Mouse (Mus musculus): ENCODE measurements around the gene Brd9. TPM values are rescaled to one million over a fixed set of nuclear protein-coding genes. Genes with fewer than 3 reads are reported as not detected.

Gene Brd9
- 24.6 and 27.9 TPM in 2 replicates for polyA plus RNA-seq (2015; fragmentation: Nextera tagmentation; extraction: Ambion mirVana)

DNA sequence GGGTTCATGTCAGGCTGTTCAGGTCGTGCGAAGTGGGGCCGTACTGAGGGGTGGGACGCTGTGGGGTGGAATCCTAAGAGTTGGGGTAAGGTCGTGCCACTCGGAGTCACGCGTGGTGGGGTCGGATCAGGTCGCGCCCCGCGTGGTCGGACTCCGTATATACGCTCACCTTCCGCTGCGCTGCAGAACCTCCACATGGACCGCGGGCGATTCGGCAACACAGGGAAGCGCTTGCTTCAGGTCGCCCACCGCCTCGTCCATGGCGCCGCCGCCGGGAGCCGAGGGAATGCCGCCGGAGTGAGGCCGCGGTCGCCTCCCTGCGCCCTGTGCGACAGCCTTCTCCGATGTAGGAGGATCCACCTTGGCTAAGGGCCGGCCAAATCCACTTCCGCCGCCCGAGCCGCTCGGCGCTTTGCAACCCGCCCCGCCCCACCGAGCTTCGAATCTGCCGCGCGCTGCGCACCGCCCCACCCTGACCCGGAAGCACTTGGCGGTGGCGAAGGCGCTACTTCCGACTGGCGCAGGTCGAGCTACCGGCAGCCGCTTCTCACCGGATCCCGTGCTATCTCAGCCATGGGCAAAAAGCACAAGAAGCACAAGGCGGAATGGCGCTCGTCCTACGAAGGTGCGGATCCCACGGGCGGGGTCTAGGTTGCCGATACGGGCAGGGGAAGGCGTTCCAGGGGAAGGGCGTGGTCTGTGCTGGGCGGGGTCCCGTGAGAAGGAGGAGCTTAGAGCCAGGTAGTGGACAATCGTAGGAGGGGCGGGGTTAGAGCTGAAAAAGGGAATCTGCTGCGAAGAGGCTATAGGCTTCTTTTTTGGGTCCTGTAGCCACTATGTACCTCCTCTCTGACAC lies at the start of gene Brd9, which contains the start of gene Trip13:
Brd9 (plus strand) TSS at position 491 of the 856 bp plus-strand sequence.
Trip13 (minus strand) TSS at position 464 of the 856 bp plus-strand sequence.

DNA sequence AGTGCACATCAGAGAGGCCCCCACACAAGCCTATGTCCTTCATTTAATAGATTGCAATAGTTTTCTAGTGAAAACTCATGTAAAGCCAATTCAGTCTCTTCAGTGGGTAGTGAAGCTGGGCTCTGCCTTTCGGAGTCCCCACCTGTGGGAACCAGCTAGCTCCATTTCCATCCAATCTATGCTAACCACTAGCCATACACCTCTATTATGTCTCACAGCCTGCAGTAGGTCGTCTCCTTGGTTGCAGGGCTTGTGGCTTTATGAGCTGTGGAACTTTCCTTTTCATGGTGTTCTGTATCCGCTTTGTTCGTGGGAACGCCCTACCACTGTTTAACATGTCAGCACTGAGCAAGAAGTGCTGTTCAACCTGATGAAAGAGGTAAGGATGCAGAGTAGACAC lies 25.9 kb downstream of the Brd9 start, which contains the start of gene Zdhhc11:
Zdhhc11 (plus strand) TSS at position 301 of the 400 bp plus-strand sequence.

GRCm38 (mm10) chr13:74008948-74009718 lies 71.5 kb downstream of the Brd9 start, which contains the start of gene Tppp:
Tppp (plus strand) TSS chr13:74009407.

Other genes starting within 250 kb of the Brd9 start
- 0.10 TPM in 1 of 2 replicates, not detected in the other for gene Slc6a19, start 232.9 kb upstream of the Brd9 start, polyA plus RNA-seq (2015; fragmentation: Nextera tagmentation; extraction: Ambion mirVana)
- gene Slc12a7, start 204.7 kb upstream of the Brd9 start, polyA plus RNA-seq (2015; fragmentation: Nextera tagmentation; extraction: Ambion mirVana) = 3.7 and 4.2 TPM in 2 replicates
- 1.9 and 2.0 TPM in 2 replicates for gene Nkd2, start 90.2 kb upstream of the Brd9 start, polyA plus RNA-seq (2015; fragmentation: Nextera tagmentation; extraction: Ambion mirVana)
- 24.8 and 27.7 TPM in 2 replicates for gene Trip13, start within 50 bp of the Brd9 start, polyA plus RNA-seq (2015; fragmentation: Nextera tagmentation; extraction: Ambion mirVana)
- gene Zdhhc11, start 26.0 kb downstream of the Brd9 start, polyA plus RNA-seq (2015; fragmentation: Nextera tagmentation; extraction: Ambion mirVana) = not detected in 2 replicates
- 0.36 and 0.63 TPM in 2 replicates for gene Tppp, start 71.6 kb downstream of the Brd9 start, polyA plus RNA-seq (2015; fragmentation: Nextera tagmentation; extraction: Ambion mirVana)
- 7.2 and 9.0 TPM in 2 replicates for gene Cep72, start 124.5 kb downstream of the Brd9 start, polyA plus RNA-seq (2015; fragmentation: Nextera tagmentation; extraction: Ambion mirVana)
- not detected in 2 replicates for gene Slc9a3, start 183.6 kb downstream of the Brd9 start, polyA plus RNA-seq (2015; fragmentation: Nextera tagmentation; extraction: Ambion mirVana)

Data from spleen, postnatal 0 days (tissue).